Mouse (Mus musculus) C2C12 (cell line): ENCODE measurements around the gene Cd8a. TPM values are rescaled to one million over a fixed set of nuclear protein-coding genes. Genes with fewer than 3 reads are reported as not detected.
"Not testable (repeated sequence)": the region's sequence is repeated elsewhere in the genome, so short reads cannot be mapped to it uniquely, and the experiment has no call there.

Experiments used
- H3K27me3 ChIP-seq: one replicate; pipeline ENCODE4 v1.6.1; 2011; ENCODE audit not compliant: control insufficient read depth, insufficient read depth, insufficient read length
- H3K36me3 ChIP-seq: one replicate; pipeline ENCODE4 v1.6.1; 2011; ENCODE audit not compliant: control insufficient read depth, insufficient read depth
- H3K4me3 ChIP-seq: one replicate; pipeline ENCODE4 v1.5.1; 2011; ENCODE audit warnings: mild to moderate bottlenecking, control low read depth; ENCODE audit not compliant: poor library complexity, insufficient read depth, severe bottlenecking
- H3K79me2 ChIP-seq: one replicate; pipeline ENCODE4 v1.6.1; 2011; ENCODE audit not compliant: control insufficient read depth, insufficient read depth
- H3K79me3 ChIP-seq: one replicate; pipeline ENCODE4 v1.6.1; 2011; ENCODE audit warnings: low read depth, control low read depth
- H3ac ChIP-seq: one replicate; pipeline ENCODE3; 2011; ENCODE audit warnings: low read depth; ENCODE audit not compliant: control insufficient read depth, insufficient read length
- CEBPB ChIP-seq: IDR thresholded peaks from one replicate; pipeline ENCODE4 v1.6.1; 2011; ENCODE audit warnings: low read depth, mild to moderate bottlenecking, control low read depth, moderate library complexity
- CTCF ChIP-seq: IDR thresholded peaks from one replicate; pipeline ENCODE4 v1.5.1; 2011; ENCODE audit not compliant: control insufficient read depth, insufficient read depth, insufficient read length
- FOSL1 ChIP-seq: IDR thresholded peaks from one replicate; pipeline ENCODE4 v1.8.0; 2011; ENCODE audit warnings: mild to moderate bottlenecking, low read length; ENCODE audit not compliant: poor library complexity, insufficient read depth, severe bottlenecking
- MAX ChIP-seq: IDR thresholded peaks from one replicate; pipeline ENCODE4 v1.6.1; 2011; ENCODE audit warnings: mild to moderate bottlenecking, control low read depth
- MYOD1 ChIP-seq: IDR thresholded peaks from one replicate; pipeline ENCODE4 v1.6.1; 2011; ENCODE audit warnings: low read depth; ENCODE audit not compliant: control insufficient read depth, insufficient read length
- MYOG ChIP-seq: IDR thresholded peaks from one replicate; pipeline ENCODE4 v1.6.1; 2011; ENCODE audit not compliant: control insufficient read depth, insufficient read length; ENCODE audit errors: extremely low read depth
- USF1 ChIP-seq: IDR thresholded peaks from one replicate; pipeline ENCODE4 v1.6.1; 2011; ENCODE audit warnings: low read depth, mild to moderate bottlenecking, control low read depth, moderate library complexity
- long read RNA-seq, 2 experiments: library from polyadenylated mRNA; unstranded; transcript quantifications; one replicate each; pipeline ENCODE4 v2.0.0; 2019 to 2020
- polyA plus RNA-seq: library from polyadenylated mRNA; unstranded; fragments of >200 nt; fragmentation: generic; extraction: Trizol; gene quantifications from one replicate; pipeline ENCODE4 v1.2.1, GENCODE M21; 2012; ENCODE audit warnings: missing spikeins

Cd8a gene
- not detected for polyA plus RNA-seq
- long read RNA-seq, experiment 1: 0 reads
- long read RNA-seq, experiment 2: 0 reads

- Histone ChIP-seq H3K27me3 (peaks cover 8% of the 10 kb centered on the region), H3K36me3 (no peaks in the 10 kb centered on the region), H3K4me3 (no peak within 1 kb of the TSS), H3K79me2 (no peaks in the 10 kb centered on the region), H3K79me3 (no peaks in the 10 kb centered on the region), H3ac (no peak within 1 kb of the TSS)
- TF ChIP-seq USF1 (no peak), FOSL1 (no peak), CEBPB (no peak), MYOD1 (no peak), MAX (no peak)
Measured at GRCm38 (mm10) chr6:71373249-71373775, at the start of gene Cd8a. Gene Cd8a (plus strand): TSS chr6:71373427.

- Histone ChIP-seq H3K36me3 (no peaks in the 10 kb centered on the region), H3K27me3 (peaks cover 3% of the 10 kb centered on the region), H3K79me2 (no peaks in the 10 kb centered on the region), H3K79me3 (no peaks in the 10 kb centered on the region), H3K4me3 (no peak overlapping the region), H3ac (no peak overlapping the region)
- no peak for TF ChIP-seq FOSL1
- no peak for TF ChIP-seq USF1
- no peak for TF ChIP-seq CTCF
- TF ChIP-seq CEBPB: no peak
- TF ChIP-seq MYOD1: no peak
- no peak for TF ChIP-seq MYOG
- no peak for TF ChIP-seq MAX
Measured at GRCm38 (mm10) chr6:71324816-71325215, 48.4 kb upstream of the Cd8a start.

- TF ChIP-seq USF1 (no peak), CTCF (no peak), MYOD1 (no peak)
- H3ac ChIP-seq: no peak overlapping the region
- no peaks in the 10 kb centered on the region for H3K36me3 ChIP-seq
- H3K79me2 ChIP-seq: no peaks in the 10 kb centered on the region
- no peak overlapping the region for H3K4me3 ChIP-seq
- H3K79me3 ChIP-seq: no peaks in the 10 kb centered on the region
- H3K27me3 ChIP-seq: peaks cover 22% of the 10 kb centered on the region
Measured at GRCm38 (mm10) chr6:71329881-71330280, 43.3 kb upstream of the Cd8a start.

GRCm38 (mm10) chr6:71330486-71330885 is 42.7 kb upstream of the Cd8a start:
- H3K36me3 ChIP-seq: no peaks in the 10 kb centered on the region
- no peak overlapping the region for H3ac ChIP-seq
- TF ChIP-seq MYOG (no peak), MYOD1 (no peak), CEBPB (no peak), USF1 (no peak), MAX (no peak)
- no peaks in the 10 kb centered on the region for H3K79me3 ChIP-seq
- peaks cover 22% of the 10 kb centered on the region for H3K27me3 ChIP-seq
- no peak overlapping the region for H3K4me3 ChIP-seq
- H3K79me2 ChIP-seq: no peaks in the 10 kb centered on the region

- H3K4me3 ChIP-seq, H3K79me2 ChIP-seq, H3K79me3 ChIP-seq, H3ac ChIP-seq, H3K36me3 ChIP-seq: not testable (repeated sequence)
- H3K27me3 ChIP-seq: peaks cover 22% of the 10 kb centered on the region
Measured at GRCm38 (mm10) chr6:71331491-71331890, 41.7 kb upstream of the Cd8a start.

GRCm38 (mm10) chr6:71332236-71332965 is 40.8 kb upstream of the Cd8a start:
- H3K4me3 ChIP-seq: no peak overlapping the region
- H3ac ChIP-seq: no peak overlapping the region
- no peaks in the 10 kb centered on the region for H3K79me3 ChIP-seq
- no peak for TF ChIP-seq FOSL1
- no peak for TF ChIP-seq CTCF
- TF ChIP-seq CEBPB: no peak
- no peak for TF ChIP-seq USF1
- no peaks in the 10 kb centered on the region for H3K79me2 ChIP-seq
- H3K36me3 ChIP-seq: no peaks in the 10 kb centered on the region
- peaks cover 22% of the 10 kb centered on the region for H3K27me3 ChIP-seq
